Mouse (Mus musculus): ENCODE results near the gene Dnmt1. TPM values are rescaled to one million over a fixed set of nuclear protein-coding genes. Genes with fewer than 3 reads are reported as not detected.

Dnmt1 gene
- polyA plus RNA-seq (2012; rRNA removed) = 10.4 and 21.7 TPM in 2 replicates

DNA sequence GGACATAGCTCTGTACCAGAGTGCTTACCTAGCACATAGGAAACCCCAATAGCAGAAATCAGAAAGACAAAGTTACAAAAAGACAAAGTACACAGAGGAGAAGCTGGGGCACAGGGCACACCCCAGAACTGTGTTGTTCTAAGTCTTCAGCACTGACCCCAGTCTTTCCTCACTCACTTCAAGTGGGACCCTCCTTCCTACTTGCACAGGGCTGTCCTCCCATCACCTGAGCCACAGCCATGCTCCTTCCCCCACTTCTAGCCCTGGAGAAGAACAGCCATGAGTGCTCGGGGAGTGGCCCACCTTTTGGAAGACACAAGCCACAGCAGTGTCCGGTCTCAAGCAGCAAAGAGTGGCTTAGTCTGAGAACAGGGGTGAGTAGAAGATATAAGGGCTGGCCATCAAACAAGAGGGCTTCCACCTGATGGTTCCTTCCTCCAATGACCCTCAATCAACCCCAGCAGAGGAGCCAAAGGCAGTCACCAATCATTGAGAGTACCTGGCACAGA lies at the start of gene Dnmt1:
Gene Dnmt1, minus strand, starts transcription at position 459 of the 509 bp plus-strand sequence.
- TF ChIP-seq POLR2A (IDR thresholded peaks at IDR 0.05; ENCODE audit: low read depth, low read length) (no peak), CTCF (IDR thresholded peaks at IDR 0.05; ENCODE audit: extremely low read depth, insufficient read length, insufficient replicate concordance, low read depth, low read length) (no peak)
- H3K4me3 ChIP-seq (ENCODE audit: low read depth, low read length) = no peak within 1 kb of the TSS
- no peaks in the 10 kb centered on the region for H3K27me3 ChIP-seq (ENCODE audit: control insufficient read depth, insufficient read depth, low read length)
- H3K27ac ChIP-seq (ENCODE audit: insufficient read depth, low read depth, low read length) = no peak within 1 kb of the TSS
- no peaks in the 10 kb centered on the region for H3K36me3 ChIP-seq (ENCODE audit: control insufficient read depth, insufficient read depth, low read length)
- H3K4me1 ChIP-seq (ENCODE audit: control insufficient read depth, insufficient read depth, insufficient read length, low read length) = no peaks in the 10 kb centered on the region; the same call in 1 of the 2 replicates
- 90% methylated on average over 2 of the region's 2 CpGs for WGBS

DNA sequence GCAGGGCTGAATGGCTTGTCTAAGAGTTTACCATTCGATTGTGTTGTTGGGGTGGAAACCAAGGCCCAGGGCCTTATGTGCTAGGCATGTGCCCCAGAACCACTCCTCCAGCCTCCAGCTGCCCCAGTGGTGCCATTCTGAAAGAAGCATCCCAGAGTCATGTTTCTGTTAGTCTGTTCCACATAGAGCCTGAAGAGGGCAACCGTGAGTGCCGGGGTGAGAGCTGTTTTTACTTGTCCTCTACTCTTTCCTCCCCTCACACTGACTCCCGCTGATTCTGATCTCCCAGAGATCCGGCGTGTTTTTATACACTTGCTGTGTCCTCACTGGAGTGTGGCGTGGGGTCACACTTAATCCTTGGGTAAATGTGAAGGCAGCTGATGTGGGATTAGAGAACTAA lies 48.3 kb upstream of the Dnmt1 start:
- H3K4me1 ChIP-seq (ENCODE audit: control insufficient read depth, insufficient read depth, insufficient read length, low read length) = peaks cover 2% of the 10 kb centered on the region; the same call in 1 of the 2 replicates
- peaks cover 35% of the 10 kb centered on the region for H3K36me3 ChIP-seq (ENCODE audit: control insufficient read depth, insufficient read depth, low read length)
- H3K27ac ChIP-seq (ENCODE audit: insufficient read depth, low read depth, low read length) = no peak overlapping the region
- H3K27me3 ChIP-seq (ENCODE audit: control insufficient read depth, insufficient read depth, low read length) = no peaks in the 10 kb centered on the region
- H3K4me3 ChIP-seq (ENCODE audit: low read depth, low read length) = no peak overlapping the region
- TF ChIP-seq POLR2A (IDR thresholded peaks at IDR 0.05; ENCODE audit: low read depth, low read length) (no peak), CTCF (IDR thresholded peaks at IDR 0.05; ENCODE audit: extremely low read depth, insufficient read length, insufficient replicate concordance, low read depth, low read length) (no peak)
- 85% methylated on average over 7 of the region's 7 CpGs for WGBS

DNA sequence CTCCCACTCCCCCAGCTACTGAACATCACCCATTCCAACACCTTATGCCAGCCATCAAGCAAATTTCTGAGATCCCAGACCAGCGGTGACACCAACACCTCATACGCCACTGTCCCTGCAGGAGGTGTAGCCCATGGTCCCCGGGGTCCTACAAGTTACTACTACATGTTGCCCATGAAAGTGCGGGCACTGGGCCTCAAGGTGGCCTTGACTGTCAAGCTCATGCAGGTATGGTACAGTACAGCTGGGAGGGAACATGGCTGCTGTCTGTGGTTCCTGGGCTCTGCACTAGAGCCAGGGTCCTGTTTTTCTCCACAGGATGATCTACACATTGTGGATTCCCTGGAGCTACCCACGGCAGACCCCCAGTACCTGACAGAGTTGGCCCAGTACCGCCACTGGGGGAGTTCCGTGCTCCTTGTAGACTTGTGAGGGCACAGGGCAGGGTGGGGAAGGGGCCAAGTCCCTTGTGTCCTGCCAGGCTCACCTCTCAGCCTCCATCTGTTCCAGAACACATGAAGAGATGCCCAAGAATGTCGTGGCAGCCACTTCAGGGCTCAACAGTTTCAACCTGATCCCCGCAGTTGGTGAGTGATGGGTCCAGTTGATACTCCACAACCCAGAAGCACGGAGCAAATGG lies 47.7 kb upstream of the Dnmt1 start:
- Histone ChIP-seq H3K27me3 (ENCODE audit: control insufficient read depth, insufficient read depth, low read length) (no peaks in the 10 kb centered on the region), H3K27ac (ENCODE audit: insufficient read depth, low read depth, low read length) (no peak overlapping the region), H3K4me1 (ENCODE audit: control insufficient read depth, insufficient read depth, insufficient read length, low read length) (peaks cover 2% of the 10 kb centered on the region; the same call in 1 of the 2 replicates), H3K36me3 (ENCODE audit: control insufficient read depth, insufficient read depth, low read length) (peaks cover 35% of the 10 kb centered on the region), H3K4me3 (ENCODE audit: low read depth, low read length) (no peak overlapping the region)
- no peak for TF ChIP-seq POLR2A (IDR thresholded peaks at IDR 0.05; ENCODE audit: low read depth, low read length)
- no peak for TF ChIP-seq CTCF (IDR thresholded peaks at IDR 0.05; ENCODE audit: extremely low read depth, insufficient read length, insufficient replicate concordance, low read depth, low read length)
- 92% methylated on average over 10 of the region's 10 CpGs for WGBS

GRCm38 (mm10) chr9:21002627-21003551 lies 43.2 kb upstream of the Dnmt1 start, which contains the start of gene Mrpl4:
Gene Mrpl4, plus strand, starts transcription at chr9:21002738.
- peak within 1 kb of the TSS; percentile 96 for H3K4me3 ChIP-seq (ENCODE audit: low read depth, low read length)
- under 1% methylated on average over 72 of the region's 72 CpGs for WGBS
- peaks cover 4% of the 10 kb centered on the region; the same call in 1 of the 2 replicates for H3K4me1 ChIP-seq (ENCODE audit: control insufficient read depth, insufficient read depth, insufficient read length, low read length)
- TF ChIP-seq POLR2A (IDR thresholded peaks at IDR 0.05; ENCODE audit: low read depth, low read length) (peak; percentile 81), CTCF (IDR thresholded peaks at IDR 0.05; ENCODE audit: extremely low read depth, insufficient read length, insufficient replicate concordance, low read depth, low read length) (no peak)
- peak within 1 kb of the TSS; percentile 82 for H3K27ac ChIP-seq (ENCODE audit: insufficient read depth, low read depth, low read length)
- H3K36me3 ChIP-seq (ENCODE audit: control insufficient read depth, insufficient read depth, low read length) = peaks cover 27% of the 10 kb centered on the region
- no peaks in the 10 kb centered on the region for H3K27me3 ChIP-seq (ENCODE audit: control insufficient read depth, insufficient read depth, low read length)

- Histone ChIP-seq H3K36me3 (ENCODE audit: control insufficient read depth, insufficient read depth, low read length) (peaks cover 21% of the 10 kb centered on the region), H3K27ac (ENCODE audit: insufficient read depth, low read depth, low read length) (peak overlapping the region; percentile 82), H3K4me3 (ENCODE audit: low read depth, low read length) (peak overlapping the region; percentile 96), H3K4me1 (ENCODE audit: control insufficient read depth, insufficient read depth, insufficient read length, low read length) (peaks cover 4% of the 10 kb centered on the region; the same call in 1 of the 2 replicates), H3K27me3 (ENCODE audit: control insufficient read depth, insufficient read depth, low read length) (no peaks in the 10 kb centered on the region)
- 8% methylated on average over 7 of the region's 7 CpGs for WGBS
- TF ChIP-seq POLR2A (IDR thresholded peaks at IDR 0.05; ENCODE audit: low read depth, low read length) = no peak
- TF ChIP-seq CTCF (IDR thresholded peaks at IDR 0.05; ENCODE audit: extremely low read depth, insufficient read length, insufficient replicate concordance, low read depth, low read length) = no peak
Measured at GRCm38 (mm10) chr9:21002270-21002626, 42.6 kb upstream of the Dnmt1 start.

GRCm38 (mm10) chr9:21001651-21002200 lies 42.0 kb upstream of the Dnmt1 start:
- Histone ChIP-seq H3K4me3 (ENCODE audit: low read depth, low read length) (no peak overlapping the region), H3K36me3 (ENCODE audit: control insufficient read depth, insufficient read depth, low read length) (peaks cover 15% of the 10 kb centered on the region), H3K4me1 (ENCODE audit: control insufficient read depth, insufficient read depth, insufficient read length, low read length) (peaks cover 4% of the 10 kb centered on the region; the same call in 1 of the 2 replicates), H3K27me3 (ENCODE audit: control insufficient read depth, insufficient read depth, low read length) (no peaks in the 10 kb centered on the region), H3K27ac (ENCODE audit: insufficient read depth, low read depth, low read length) (no peak overlapping the region)
- TF ChIP-seq CTCF (IDR thresholded peaks at IDR 0.05; ENCODE audit: extremely low read depth, insufficient read length, insufficient replicate concordance, low read depth, low read length) (no peak), POLR2A (IDR thresholded peaks at IDR 0.05; ENCODE audit: low read depth, low read length) (no peak)
- 52% methylated on average over 6 of the region's 6 CpGs for WGBS
